Mouse (Mus musculus) CH12.LX (cell line): ENCODE data around the gene Bach2. TPM values are rescaled to one million over a fixed set of nuclear protein-coding genes. Genes with fewer than 3 reads are reported as not detected.

Source experiments
- DNase-seq: peaks from one replicate; pipeline ENCODE4 v3.0.0-alpha.2; 2013; ENCODE audit errors: extremely low read depth
- H3K27ac ChIP-seq: 2 replicates; pipeline ENCODE4 v1.5.1; 2012; ENCODE audit warnings: low read depth, mild to moderate bottlenecking, control low read depth, moderate library complexity; ENCODE audit not compliant: insufficient read depth
- H3K27me3 ChIP-seq: replicated peaks from 2 replicates; pipeline ENCODE3; 2012; ENCODE audit warnings: inconsistent platforms
- H3K36me3 ChIP-seq, 2 experiments: replicated peaks in 1 of 2; 2 replicates each; pipeline versions ENCODE3 to v1.6.1; 2012; ENCODE audit warnings: inconsistent platforms in 1 of 2, low read length in 1 of 2, mild to moderate bottlenecking in 1 of 2, mixed read lengths in 1 of 2, moderate library complexity in 1 of 2; ENCODE audit not compliant: control insufficient read depth in 1 of 2, insufficient read depth in 1 of 2
- H3K4me1 ChIP-seq, 2 experiments: 2 replicates each; pipeline ENCODE4 v1.6.1; 2012; ENCODE audit warnings: inconsistent platforms in 1 of 2, moderate library complexity in 1 of 2; ENCODE audit not compliant: insufficient read depth in 2 of 2, control insufficient read depth in 1 of 2
- H3K4me2 ChIP-seq: 2 replicates; pipeline ENCODE4 v1.6.1; 2012; ENCODE audit warnings: low read depth, mild to moderate bottlenecking, control low read depth; ENCODE audit not compliant: poor library complexity, insufficient read depth, severe bottlenecking
- H3K4me3 ChIP-seq, 3 experiments: fragments of 150-350 bp in 1 of 3; sonication (generic) in 1 of 3; replicated peaks in 1 of 3; 2 replicates each; pipeline versions ENCODE3 to v1.5.1; 2011 to 2012; ENCODE audit warnings: low read depth in 2 of 3, low read length in 2 of 3, mild to moderate bottlenecking in 2 of 3, moderate library complexity in 2 of 3, control low read depth in 1 of 3, improper control_type of control experiment in 1 of 3, inconsistent platforms in 1 of 3, mixed read lengths in 1 of 3; ENCODE audit not compliant: poor library complexity in 1 of 3
- H3K79me2 ChIP-seq: replicated peaks from 2 replicates; pipeline ENCODE4 v1.6.1; 2012; ENCODE audit warnings: mild to moderate bottlenecking, moderate library complexity; ENCODE audit not compliant: control insufficient read depth, poor library complexity, insufficient read depth, severe bottlenecking; ENCODE audit errors: extremely low read depth
- H3K9ac ChIP-seq: 2 replicates; pipeline ENCODE4 v1.6.1; 2012; ENCODE audit warnings: low read depth, mild to moderate bottlenecking, control low read depth, moderate library complexity; ENCODE audit not compliant: insufficient read depth
- H3K9me3 ChIP-seq: replicated peaks from 2 replicates; pipeline ENCODE3; 2012; ENCODE audit warnings: low read length, inconsistent platforms, mixed read lengths
- BHLHE40 ChIP-seq: IDR thresholded peaks from 2 replicates; pipeline ENCODE4 v1.6.1; 2011; ENCODE audit warnings: mild to moderate bottlenecking, low read depth, low read length, improper control_type of control experiment
- CHD2 ChIP-seq: IDR thresholded peaks from 2 replicates; pipeline ENCODE4 v1.6.1; 2011; ENCODE audit warnings: low read length, improper control_type of control experiment
- E2F4 ChIP-seq: IDR thresholded peaks from 2 replicates; pipeline ENCODE4 v1.6.1; 2011; ENCODE audit warnings: low read depth, low read length, improper control_type of control experiment; ENCODE audit not compliant: insufficient replicate concordance
- EP300 ChIP-seq: IDR thresholded peaks from 2 replicates; pipeline ENCODE4 v1.6.1; 2011; ENCODE audit warnings: low read length, improper control_type of control experiment
- HCFC1 ChIP-seq: IDR thresholded peaks from 2 replicates; pipeline ENCODE4 v1.6.1; 2012; ENCODE audit warnings: low read depth, mild to moderate bottlenecking, inconsistent platforms, low read length, improper control_type of control experiment
- JUN ChIP-seq: IDR thresholded peaks from 2 replicates; pipeline ENCODE4 v1.6.1; 2011; ENCODE audit warnings: low read depth, mild to moderate bottlenecking, low read length, improper control_type of control experiment, moderate library complexity; ENCODE audit not compliant: insufficient read depth
- JUND ChIP-seq: conservative IDR thresholded peaks from 2 replicates; pipeline ENCODE4 v1.6.1; 2011; ENCODE audit warnings: low read depth, low read length, improper control_type of control experiment
- MAFK ChIP-seq: IDR thresholded peaks from 2 replicates; pipeline ENCODE4 v1.6.1; 2011; ENCODE audit warnings: low read length, improper control_type of control experiment; ENCODE audit not compliant: insufficient replicate concordance
- MAZ ChIP-seq: IDR thresholded peaks from 2 replicates; pipeline ENCODE4 v1.6.1; 2012; ENCODE audit warnings: low read depth, mild to moderate bottlenecking, inconsistent platforms, low read length, improper control_type of control experiment, moderate library complexity
- MEF2A ChIP-seq: IDR thresholded peaks from 2 replicates; pipeline ENCODE4 v1.6.1; 2014; ENCODE audit warnings: low read depth, mild to moderate bottlenecking, inconsistent platforms, low read length, improper control_type of control experiment, borderline replicate concordance
- NRF1 ChIP-seq: IDR thresholded peaks from 2 replicates; pipeline ENCODE4 v1.6.1; 2014; ENCODE audit warnings: low read depth, mild to moderate bottlenecking, inconsistent platforms, low read length, improper control_type of control experiment, moderate library complexity
- PAX5 ChIP-seq: IDR thresholded peaks from 2 replicates; pipeline ENCODE4 v1.6.1; 2012; ENCODE audit warnings: low read length, inconsistent platforms, mixed read lengths
- POLR2A ChIP-seq: IDR thresholded peaks from 2 replicates; pipeline ENCODE4 v1.6.1; 2011; ENCODE audit warnings: low read depth, mild to moderate bottlenecking, improper control_type of control experiment, low read length
- POLR2AphosphoS2 ChIP-seq: IDR thresholded peaks from 2 replicates; pipeline ENCODE4 v1.6.1; 2011; ENCODE audit warnings: low read depth, low read length, improper control_type of control experiment
- RAD21 ChIP-seq: IDR thresholded peaks from 2 replicates; pipeline ENCODE4 v1.6.1; 2011; ENCODE audit warnings: low read depth, mild to moderate bottlenecking, low read length, improper control_type of control experiment, moderate library complexity
- RCOR1 ChIP-seq: conservative IDR thresholded peaks from 2 replicates; pipeline ENCODE4 v1.6.1; 2012; ENCODE audit warnings: low read depth, mild to moderate bottlenecking, inconsistent platforms, low read length, improper control_type of control experiment
- UBTF ChIP-seq: IDR thresholded peaks from 2 replicates; pipeline ENCODE4 v1.6.1; 2012; ENCODE audit warnings: low read depth, mild to moderate bottlenecking, inconsistent platforms, low read length, improper control_type of control experiment, moderate library complexity
- USF1 ChIP-seq: IDR thresholded peaks from 2 replicates; pipeline ENCODE4 v1.6.1; 2014; ENCODE audit warnings: low read depth, mild to moderate bottlenecking, inconsistent platforms, low read length, improper control_type of control experiment
- USF2 ChIP-seq: conservative IDR thresholded peaks from 2 replicates; pipeline ENCODE4 v1.6.1; 2011; ENCODE audit warnings: low read depth, low read length, improper control_type of control experiment
- ZKSCAN1 ChIP-seq: IDR thresholded peaks from 2 replicates; pipeline ENCODE4 v1.6.1; 2012; ENCODE audit warnings: low read depth, inconsistent platforms, low read length, improper control_type of control experiment, borderline replicate concordance
- ZMIZ1 ChIP-seq: IDR thresholded peaks from 2 replicates; pipeline ENCODE4 v1.6.1; 2012; ENCODE audit warnings: low read depth, mild to moderate bottlenecking, inconsistent platforms, low read length, improper control_type of control experiment
- ZNF384 ChIP-seq: IDR thresholded peaks from 2 replicates; pipeline ENCODE4 v1.6.1; 2012; ENCODE audit warnings: low read depth, low read length, improper control_type of control experiment, inconsistent platforms
- dilution Hi-C: fragments of 300-500 bp; cut with MboI; formaldehyde crosslinking; loops from 2 replicates; pipeline ENCODE4 v1.14.3; 2020; ENCODE audit warnings: low sequenced_read_pairs; ENCODE audit not compliant: extremely low pct_unique_long_range_greater_than_20kb, extremely low pct_ligation_motif_present
- in situ Hi-C: fragments of 300-500 bp; cut with MboI; formaldehyde crosslinking; loops from 3 replicates; pipeline ENCODE4 v1.14.3; 2019; ENCODE audit warnings: low sequenced_read_pairs, low pct_ligation_motif_present, low pct_unique_long_range_greater_than_20kb, mixed read lengths
- polyA plus RNA-seq: library from polyadenylated mRNA; unstranded; fragments of >175 nt; gene quantifications from 2 replicates; pipeline ENCODE4 v1.2.1, GENCODE M21; 2012; ENCODE audit warnings: low read depth; ENCODE audit not compliant: insufficient read length
- total RNA-seq, 2 experiments: library from RNA; depleted of rRNA; stranded (reverse); fragments of 300-350 nt in 1 of 2; fragments of >200 nt in 1 of 2; gene quantifications; 2 replicates each; pipeline ENCODE4 v1.2.3; 2012 to 2014

The Bach2 gene
- total and polyA plus RNA-seq, 3 experiments, result 0.11 TPM; not detected in 2

DNA sequence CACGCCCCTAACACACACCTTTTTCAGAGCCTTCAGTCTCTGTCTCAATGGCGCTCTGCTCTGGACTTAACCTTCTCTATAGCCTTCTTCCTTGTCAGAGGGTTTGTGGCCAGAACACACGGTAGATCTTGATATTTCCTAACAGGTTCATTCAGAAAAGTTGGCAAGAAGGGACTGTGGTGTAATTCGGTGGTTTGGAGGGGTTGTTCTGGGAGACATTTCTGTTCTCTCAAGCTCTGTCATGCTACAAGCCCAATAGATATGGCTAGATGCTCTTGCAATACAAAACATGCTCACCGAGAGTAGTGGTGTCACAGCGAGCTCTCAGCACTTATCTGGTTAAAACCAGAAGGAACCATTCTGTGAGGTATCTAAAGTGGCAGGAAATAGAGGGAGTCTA is 51.2 kb downstream of the Bach2 start:
- no peaks in the 10 kb centered on the region for H3K27me3 ChIP-seq
- no peak overlapping the region for H3K27ac ChIP-seq
- H3K9me3 ChIP-seq, result no peaks in the 10 kb centered on the region
- H3K79me2 ChIP-seq, result no peaks in the 10 kb centered on the region
- no peak overlapping the region for H3K4me3 ChIP-seq
- TF ChIP-seq RAD21 (no peak), MEF2A (no peak), MAZ (no peak), EP300 (no peak), ZMIZ1 (no peak), ZNF384 (no peak), NRF1 (no peak), POLR2AphosphoS2 (no peak), POLR2A (no peak), BHLHE40 (no peak), E2F4 (no peak), USF1 (no peak), RCOR1 (no peak), ZKSCAN1 (no peak), JUND (no peak), HCFC1 (no peak), MAFK (no peak)
- dilution Hi-C loops, result no loop called here
- no peaks in the 10 kb centered on the region for H3K36me3 ChIP-seq
- H3K9ac ChIP-seq, result no peak overlapping the region
- in situ Hi-C loops, result no loop called here
- H3K4me2 ChIP-seq, result no peak overlapping the region
- H3K4me1 ChIP-seq, result no peaks in the 10 kb centered on the region
- no peak for DNase-seq

DNA sequence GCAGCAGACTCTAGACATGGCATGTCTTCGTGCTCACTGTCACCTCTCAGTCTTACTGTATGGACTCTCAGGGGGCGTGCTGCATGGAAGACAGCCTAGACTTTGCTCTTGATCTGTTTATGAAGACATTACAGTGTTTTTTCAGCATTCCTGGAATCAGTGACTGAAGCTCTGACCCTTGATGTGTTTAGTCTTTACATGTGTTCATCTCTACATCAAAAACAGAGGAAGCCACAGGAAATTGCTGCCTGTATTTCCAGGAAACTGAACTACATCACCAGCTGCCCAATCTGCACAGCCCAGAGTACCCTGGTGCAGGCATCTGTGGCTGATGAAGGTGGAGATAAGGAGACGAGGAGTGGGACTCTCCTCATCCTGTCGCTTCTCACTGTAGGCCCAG is 52.8 kb downstream of the Bach2 start:
- no peaks in the 10 kb centered on the region for H3K4me1 ChIP-seq
- no peak overlapping the region for H3K4me2 ChIP-seq
- no peaks in the 10 kb centered on the region for H3K27me3 ChIP-seq
- no peak overlapping the region for H3K27ac ChIP-seq
- no peak overlapping the region for H3K9ac ChIP-seq
- dilution Hi-C loops (no loop called here), in situ Hi-C loops (no loop called here)
- no peak overlapping the region for H3K4me3 ChIP-seq
- TF ChIP-seq ZMIZ1 (no peak), NRF1 (no peak), MAFK (no peak), E2F4 (no peak), PAX5 (no peak), USF2 (no peak), JUND (no peak), UBTF (no peak), JUN (no peak), POLR2AphosphoS2 (no peak), USF1 (no peak), CHD2 (no peak)
- H3K36me3 ChIP-seq, result no peaks in the 10 kb centered on the region
- DNase-seq, result no peak
- H3K9me3 ChIP-seq, result no peaks in the 10 kb centered on the region
- no peaks in the 10 kb centered on the region for H3K79me2 ChIP-seq
